Mouse (Mus musculus) layer of hippocampus, adult 18-20 months (tissue): Measurements from ENCODE around the gene Ubash3b. TPM values are rescaled to one million over a fixed set of nuclear protein-coding genes. Genes with fewer than 3 reads are reported as not detected.

Source experiments
- DNase-seq, 2 experiments: peaks; one replicate each; pipeline ENCODE4 v3.0.0; 2022; ENCODE audit warnings: low spot score in 2 of 2
- long read RNA-seq: library from polyadenylated mRNA; stranded (forward); transcript quantifications from one replicate; pipeline ENCODE4 v2.0.0, GENCODE M21; 2021
- total RNA-seq, 2 experiments: library from RNA; stranded (reverse); gene quantifications; 2 replicates each; pipeline ENCODE4 v1.2.3; 2021

Ubash3b gene
- total RNA-seq, result 10 to 100 TPM; 27.6 to 28.4 TPM
- long read RNA-seq, full-length matches to known transcripts, result 31 of 48 reads
- long read RNA-seq, partial matches to known transcripts, result 5 of 48 reads
- long read RNA-seq, other reads (novel, unspliced or antisense), result 12 of 48 reads

- DNase-seq, result no peak
Measured at GRCm38 (mm10) chr9:41161413-41161812, at the start of gene Ubash3b. Gene Ubash3b (minus strand): TSS chr9:41161697.

- peak; percentile 87 to 96 for DNase-seq
Measured at GRCm38 (mm10) chr9:41207130-41208104, 45.9 kb upstream of the Ubash3b start.

GRCm38 (mm10) chr9:41206717-41207116 lies 45.2 kb upstream of the Ubash3b start:
- DNase-seq, result no peak

- no peak for DNase-seq
Measured at GRCm38 (mm10) chr9:41205267-41205666, 43.8 kb upstream of the Ubash3b start.

GRCm38 (mm10) chr9:41199456-41200252 lies 38.2 kb upstream of the Ubash3b start:
- DNase-seq, result no peak

- DNase-seq, result peak in 1 of 2 experiments; percentile 54
Measured at GRCm38 (mm10) chr9:41198501-41199265, 37.2 kb upstream of the Ubash3b start.

- DNase-seq, result no peak
Measured at GRCm38 (mm10) chr9:41195742-41196311, 34.3 kb upstream of the Ubash3b start.

- peak; percentile 58 to 88 for DNase-seq
Measured at GRCm38 (mm10) chr9:41191651-41192210, 30.2 kb upstream of the Ubash3b start.

GRCm38 (mm10) chr9:41190745-41191482 lies 29.4 kb upstream of the Ubash3b start:
- peak; percentile 84 to 96 for DNase-seq

GRCm38 (mm10) chr9:41187939-41188338 lies 26.4 kb upstream of the Ubash3b start:
- DNase-seq, result no peak

GRCm38 (mm10) chr9:41187498-41187897 lies 26.0 kb upstream of the Ubash3b start:
- no peak for DNase-seq

- DNase-seq, result no peak
Measured at GRCm38 (mm10) chr9:41185331-41185730, 23.8 kb upstream of the Ubash3b start.

GRCm38 (mm10) chr9:41182550-41182949 lies 21.1 kb upstream of the Ubash3b start:
- DNase-seq, result peak; percentile 52 to 81

- DNase-seq, result peak in 1 of 2 experiments; percentile 42
Measured at GRCm38 (mm10) chr9:41181803-41182202, 20.3 kb upstream of the Ubash3b start.

GRCm38 (mm10) chr9:41181372-41181771 lies 19.9 kb upstream of the Ubash3b start:
- DNase-seq, result no peak

GRCm38 (mm10) chr9:41179056-41179455 lies 17.6 kb upstream of the Ubash3b start:
- no peak for DNase-seq

GRCm38 (mm10) chr9:41173158-41173557 lies 11.7 kb upstream of the Ubash3b start:
- DNase-seq, result no peak

GRCm38 (mm10) chr9:41172426-41172825 lies 10.9 kb upstream of the Ubash3b start:
- DNase-seq, result no peak

GRCm38 (mm10) chr9:41170026-41170425 lies 8.5 kb upstream of the Ubash3b start:
- no peak for DNase-seq
